Mouse (Mus musculus) adrenal gland (tissue): Measurements from ENCODE around the gene Tmem222.

Experiments used
- intact Hi-C: fragments of 180-260 bp; cut with DNase I; formaldehyde crosslinking; loops from one replicate; pipeline ENCODE4 v1.15.1; 2025
- long read RNA-seq, 2 experiments: library from polyadenylated mRNA; unstranded; transcript quantifications; one replicate each; pipeline ENCODE4 v2.0.0; 2020; ENCODE audit warnings: borderline replicate concordance in 1 of 2; ENCODE audit not compliant: insufficient replicate concordance in 1 of 2

The Tmem222 gene
- long read RNA-seq, experiment 1, transcript Tmem222-201 (6 exons, 1,484 nt), result major isoform, 70 of 81 reads
- long read RNA-seq, experiment 1, partial matches to known transcripts, result 4 of 81 reads
- long read RNA-seq, experiment 1, other reads (novel, unspliced or antisense), result 5 of 81 reads
- long read RNA-seq, experiment 2, transcript Tmem222-203 (7 exons, 613 nt), result minor isoform, 5 of 111 reads
- long read RNA-seq, experiment 2, transcript Tmem222-201 (6 exons, 1,484 nt), result major isoform, 96 of 111 reads
- long read RNA-seq, experiment 2, partial matches to known transcripts, result 5 of 111 reads
- long read RNA-seq, experiment 2, other reads (novel, unspliced or antisense), result 3 of 111 reads

- intact Hi-C loops, result loop anchor here (5.0 kb wide), 1 partner anchor 35 kb away; the partner anchor contains the start of gene Map3k6
Measured at GRCm38 (mm10) chr4:133277104-133278026, at the start of gene Tmem222. Gene Tmem222, minus strand, starts transcription at chr4:133277792.

- intact Hi-C loops, result no loop called here
Measured at GRCm38 (mm10) chr4:133319667-133320066, 42.1 kb upstream of the Tmem222 start.

- intact Hi-C loops, result loop anchor here (1.0 kb wide), 1 partner anchor 16 kb away; no protein-coding TSS in a partner anchor
Measured at GRCm38 (mm10) chr4:133315991-133316390, 38.4 kb upstream of the Tmem222 start.

- intact Hi-C loops, result loop anchor here (1.0 to 5.0 kb wide), 2 partner anchors 17 to 107 kb away; no protein-coding TSS in a partner anchor
Measured at GRCm38 (mm10) chr4:133314896-133315295, 37.3 kb upstream of the Tmem222 start.

- intact Hi-C loops, result loop anchor here (5.0 kb wide), 3 partner anchors 32 to 142 kb away; no protein-coding TSS in a partner anchor
Measured at GRCm38 (mm10) chr4:133309948-133310347, 32.4 kb upstream of the Tmem222 start.

GRCm38 (mm10) chr4:133307331-133307730 is 29.7 kb upstream of the Tmem222 start:
- intact Hi-C loops, result loop anchor here (5.0 kb wide), 2 partner anchors 35 to 145 kb away; no protein-coding TSS in a partner anchor

- intact Hi-C loops, result loop anchor here (5.0 kb wide), 2 partner anchors 36 to 146 kb away; no protein-coding TSS in a partner anchor
Measured at GRCm38 (mm10) chr4:133305825-133306224, 28.2 kb upstream of the Tmem222 start.

GRCm38 (mm10) chr4:133304770-133305169 is 27.2 kb upstream of the Tmem222 start:
- intact Hi-C loops, result loop anchor here (5.0 kb wide), 2 partner anchors 38 to 148 kb away; no protein-coding TSS in a partner anchor

- intact Hi-C loops, result no loop called here
Measured at GRCm38 (mm10) chr4:133302668-133303067, 25.1 kb upstream of the Tmem222 start.

GRCm38 (mm10) chr4:133301802-133302201 is 24.2 kb upstream of the Tmem222 start:
- intact Hi-C loops, result no loop called here

- intact Hi-C loops, result no loop called here
Measured at GRCm38 (mm10) chr4:133300421-133300820, 22.8 kb upstream of the Tmem222 start.

- intact Hi-C loops, result loop anchor here (5.0 kb wide), 3 partner anchors 67 to 352 kb away; no protein-coding TSS in a partner anchor
Measured at GRCm38 (mm10) chr4:133299701-133300100, 22.1 kb upstream of the Tmem222 start.

- intact Hi-C loops, result loop anchor here (5.0 kb wide), 3 partner anchors 66 to 351 kb away; no protein-coding TSS in a partner anchor
Measured at GRCm38 (mm10) chr4:133298516-133299365, 21.1 kb upstream of the Tmem222 start.

GRCm38 (mm10) chr4:133297801-133298238 is 20.2 kb upstream of the Tmem222 start:
- intact Hi-C loops, result loop anchor here (2.0 to 5.0 kb wide), 4 partner anchors 66 to 351 kb away; no protein-coding TSS in a partner anchor

- intact Hi-C loops, result loop anchor here (2.0 to 5.0 kb wide), 4 partner anchors 65 to 350 kb away; no protein-coding TSS in a partner anchor
Measured at GRCm38 (mm10) chr4:133297360-133297759, 19.8 kb upstream of the Tmem222 start.

GRCm38 (mm10) chr4:133294084-133294483 is 16.5 kb upstream of the Tmem222 start:
- intact Hi-C loops, result no loop called here

- intact Hi-C loops, result no loop called here
Measured at GRCm38 (mm10) chr4:133292901-133293843, 15.6 kb upstream of the Tmem222 start.

- intact Hi-C loops, result no loop called here
Measured at GRCm38 (mm10) chr4:133292405-133292804, 14.8 kb upstream of the Tmem222 start.

GRCm38 (mm10) chr4:133291255-133291654 is 13.7 kb upstream of the Tmem222 start:
- intact Hi-C loops, result no loop called here
